Mouse (Mus musculus) thymus, postnatal 4 days (tissue): Measurements from ENCODE around the gene Naa40.

Experiments used
- DNase-seq: peaks from one replicate; pipeline ENCODE4 v3.0.0; 2021

Gene Naa40

GRCm38 (mm10) chr19:7265478-7266191 lies 24.7 kb upstream of the Naa40 start:
- peak; percentile 36 for DNase-seq

- DNase-seq = peak; percentile 40
These were observed 23.9 kb upstream of the Naa40 start for GRCm38 (mm10) chr19:7264766-7265331.

GRCm38 (mm10) chr19:7264088-7264765 lies 23.2 kb upstream of the Naa40 start:
- DNase-seq = peak; percentile 97

GRCm38 (mm10) chr19:7262592-7262991 lies 21.6 kb upstream of the Naa40 start:
- no peak for DNase-seq

- DNase-seq = no peak
These were observed 21.0 kb upstream of the Naa40 start for GRCm38 (mm10) chr19:7261964-7262363.

GRCm38 (mm10) chr19:7261476-7261875 lies 20.5 kb upstream of the Naa40 start:
- DNase-seq = no peak

- no peak for DNase-seq
These were observed 16.9 kb upstream of the Naa40 start for GRCm38 (mm10) chr19:7257881-7258280.

- DNase-seq = no peak
These were observed 5.0 kb upstream of the Naa40 start for GRCm38 (mm10) chr19:7246021-7246420.

GRCm38 (mm10) chr19:7240291-7240690 lies 692 bp downstream of the Naa40 start:
- DNase-seq = no peak

- no peak for DNase-seq
These were observed 1.4 kb downstream of the Naa40 start for GRCm38 (mm10) chr19:7239574-7239973.

- DNase-seq = no peak
These were observed 4.2 kb downstream of the Naa40 start for GRCm38 (mm10) chr19:7236742-7237141.

GRCm38 (mm10) chr19:7236011-7236410 lies 5.0 kb downstream of the Naa40 start:
- DNase-seq = no peak

- DNase-seq = no peak
These were observed 5.5 kb downstream of the Naa40 start for GRCm38 (mm10) chr19:7235461-7235860.

GRCm38 (mm10) chr19:7234537-7235221 lies 6.3 kb downstream of the Naa40 start:
- DNase-seq = peak; percentile 88

- DNase-seq = no peak
These were observed 14.5 kb downstream of the Naa40 start for GRCm38 (mm10) chr19:7226511-7226914.

GRCm38 (mm10) chr19:7225096-7225690 lies 15.8 kb downstream of the Naa40 start:
- no peak for DNase-seq

GRCm38 (mm10) chr19:7224253-7224652 lies 16.7 kb downstream of the Naa40 start:
- DNase-seq = no peak

- no peak for DNase-seq
These were observed 17.5 kb downstream of the Naa40 start for GRCm38 (mm10) chr19:7223488-7223887.

GRCm38 (mm10) chr19:7222196-7222595 lies 18.8 kb downstream of the Naa40 start:
- DNase-seq = no peak

GRCm38 (mm10) chr19:7218753-7219152 lies 22.2 kb downstream of the Naa40 start:
- no peak for DNase-seq

GRCm38 (mm10) chr19:7217926-7218267 lies 23.1 kb downstream of the Naa40 start:
- DNase-seq = no peak

- DNase-seq = peak; percentile 88
These were observed 23.6 kb downstream of the Naa40 start, which contains the start of gene Cox8a for GRCm38 (mm10) chr19:7217162-7217925. Gene Cox8a (minus strand): TSS chr19:7217616.
